Mouse (Mus musculus) adrenal gland, postnatal 36 days (tissue): ENCODE results near the gene Epgn. TPM values are rescaled to one million over a fixed set of nuclear protein-coding genes. Genes with fewer than 3 reads are reported as not detected.

Experiments used
- total RNA-seq, 2 experiments: library from RNA; stranded (reverse); gene quantifications; 2 replicates each; pipeline ENCODE4 v1.2.3; 2021

The Epgn gene
- total RNA-seq, 2 experiments from 2014 or later = not detected

Other genes starting within 250 kb of the Epgn start
- gene Cxcl3, start 241.4 kb upstream of the Epgn start, total RNA-seq = not detected
- not detected for gene Cxcl15, start 232.9 kb upstream of the Epgn start, total RNA-seq
- gene Cxcl1, start 136.2 kb upstream of the Epgn start, total RNA-seq = under 1 TPM; 0.33 to 0.36 TPM
- gene Cxcl2, start 123.6 kb upstream of the Epgn start, total RNA-seq = 1 to 10 TPM in 1 of 2 experiments, not detected in 1; 1.2 TPM
- gene Mthfd2l, start 96.3 kb upstream of the Epgn start, total RNA-seq = 10 to 100 TPM; 19.8 TPM
- not detected for gene Ereg, start 47.2 kb downstream of the Epgn start, total RNA-seq
- under 1 TPM in 1 of 2 experiments, not detected in 1; 0.76 TPM for gene Areg, start 112.1 kb downstream of the Epgn start, total RNA-seq